Mouse (Mus musculus): ENCODE measurements around the gene Bcl2l1. TPM values are rescaled to one million over a fixed set of nuclear protein-coding genes. Genes with fewer than 3 reads are reported as not detected.

Bcl2l1 gene
- total and polyA plus RNA-seq, 3 experiments, result 21.3 to 80.3 (median 34.5) TPM

DNA sequence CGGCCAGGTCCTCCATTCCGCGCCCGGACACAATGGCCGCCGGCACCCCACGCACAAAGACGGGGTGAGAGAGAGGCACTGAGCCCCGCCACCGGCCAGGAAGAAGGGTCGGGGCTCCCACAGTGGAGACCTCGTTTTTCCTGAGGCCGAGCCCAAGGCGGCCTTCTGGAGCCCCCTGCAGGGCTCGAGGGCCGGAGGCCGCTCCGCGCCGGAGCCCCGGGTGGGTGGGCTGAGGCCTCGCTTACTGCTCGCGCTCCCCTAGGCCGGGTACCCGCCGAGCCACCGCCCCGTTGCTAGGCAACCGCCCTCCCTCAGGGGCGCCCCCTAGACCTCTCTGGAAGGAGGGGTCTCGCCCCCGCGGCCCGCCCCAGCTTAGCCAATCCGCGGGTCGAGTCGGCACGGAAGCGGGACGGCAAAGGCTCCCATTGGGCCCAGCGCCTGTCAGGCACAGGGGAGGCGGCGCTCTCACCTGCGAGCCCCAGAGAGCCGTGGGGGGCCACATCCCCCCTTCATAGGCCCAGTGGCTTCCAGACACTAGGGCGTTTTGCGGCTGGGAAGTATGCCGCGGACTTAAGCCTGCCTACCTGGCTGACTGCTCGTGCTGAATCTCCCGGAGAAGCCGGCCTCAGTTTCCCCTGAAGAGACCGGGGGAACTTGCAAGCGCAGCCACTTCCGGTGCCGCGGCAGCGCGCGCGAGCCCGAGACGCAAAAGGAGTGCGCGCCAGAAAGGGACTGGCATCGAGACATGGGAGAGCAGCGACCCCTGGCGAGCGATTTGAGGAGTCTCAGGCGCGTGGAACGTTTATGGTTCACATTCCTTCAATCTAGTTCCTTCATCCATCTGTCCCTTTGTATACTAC lies at the start of gene Bcl2l1 (continued):
- peak; percentile 73 for TF ChIP-seq SIN3A (IDR thresholded peaks at IDR 0.05; ENCODE audit: low read length)

- dilution Hi-C loops (cut with MboI; ENCODE audit: extremely low pct_ligation_motif_present, extremely low pct_unique_long_range_greater_than_20kb, low sequenced_read_pairs), result no loop called here
- no peak overlapping the region for H3K4me2 ChIP-seq (ENCODE audit: insufficient read depth, low read depth, poor library complexity, severe bottlenecking)
- DNase-seq (ENCODE audit: extremely low read depth), result peak; percentile 35
- no peak overlapping the region for H3K4me3 ChIP-seq (replicated peaks in 1 of 3; ENCODE audit: low read depth in 2 of 3, low read length in 2 of 3, poor library complexity in 1 of 3)
- H3K79me2 ChIP-seq (replicated peaks; ENCODE audit: control insufficient read depth, extremely low read depth, insufficient read depth, poor library complexity, severe bottlenecking), result no peaks in the 10 kb centered on the region
- H3K9me3 ChIP-seq (replicated peaks; ENCODE audit: low read length), result no peaks in the 10 kb centered on the region
- no peak overlapping the region for H3K27ac ChIP-seq (ENCODE audit: insufficient read depth, low read depth)
- H3K4me1 ChIP-seq (ENCODE audit: control insufficient read depth in 1 of 2, insufficient read depth in 2 of 2), result peaks cover 0 to 9% of the 10 kb centered on the region in 2 experiments; a peak in 2 of 4 replicates
- H3K9ac ChIP-seq (ENCODE audit: insufficient read depth, low read depth), result no peak overlapping the region
- in situ Hi-C loops (cut with MboI; ENCODE audit: low pct_ligation_motif_present, low pct_unique_long_range_greater_than_20kb, low sequenced_read_pairs), result no loop called here
- H3K36me3 ChIP-seq (replicated peaks in 1 of 2; ENCODE audit: control insufficient read depth in 1 of 2, insufficient read depth in 1 of 2, low read length in 1 of 2), result peaks cover 70 to 92% of the 10 kb centered on the region in 2 experiments
- no peaks in the 10 kb centered on the region for H3K27me3 ChIP-seq (replicated peaks)
- TF ChIP-seq JUND (conservative IDR thresholded peaks at IDR 0.05; ENCODE audit: low read depth, low read length), result no peak
Measured at GRCm38 (mm10) chr2:152880898-152881297, 49.4 kb upstream of the Bcl2l1 start.

DNA sequence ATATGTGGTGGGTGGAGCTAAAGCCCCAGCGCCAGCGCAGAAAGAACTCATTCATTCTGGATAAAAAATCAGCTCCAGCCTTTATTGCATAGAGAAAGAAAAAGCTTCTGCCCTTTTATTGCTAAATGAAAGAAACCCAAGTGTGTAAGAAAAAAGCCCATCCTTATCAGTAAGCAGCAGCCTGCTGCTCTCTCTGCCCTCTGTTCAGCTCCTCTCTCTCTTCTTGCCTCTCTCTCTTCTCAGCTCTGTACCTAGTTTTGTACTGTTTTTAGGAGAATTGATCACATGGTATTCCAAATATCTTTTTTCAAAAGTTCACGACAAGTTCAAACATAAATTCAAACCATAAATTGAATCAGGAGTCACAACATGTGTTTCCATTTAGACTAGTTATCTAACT lies 46.7 kb upstream of the Bcl2l1 start:
- H3K79me2 ChIP-seq (replicated peaks; ENCODE audit: control insufficient read depth, extremely low read depth, insufficient read depth, poor library complexity, severe bottlenecking), result no peaks in the 10 kb centered on the region
- H3K27ac ChIP-seq (ENCODE audit: insufficient read depth, low read depth), result no peak overlapping the region
- peaks cover 59 to 92% of the 10 kb centered on the region in 2 experiments for H3K36me3 ChIP-seq (replicated peaks in 1 of 2; ENCODE audit: control insufficient read depth in 1 of 2, insufficient read depth in 1 of 2, low read length in 1 of 2)
- peaks cover 0 to 9% of the 10 kb centered on the region in 2 experiments; a peak in 2 of 4 replicates for H3K4me1 ChIP-seq (ENCODE audit: control insufficient read depth in 1 of 2, insufficient read depth in 2 of 2)
- dilution Hi-C loops (cut with MboI; ENCODE audit: extremely low pct_ligation_motif_present, extremely low pct_unique_long_range_greater_than_20kb, low sequenced_read_pairs) (no loop called here), in situ Hi-C loops (cut with MboI; ENCODE audit: low pct_ligation_motif_present, low pct_unique_long_range_greater_than_20kb, low sequenced_read_pairs) (no loop called here)
- no peak overlapping the region for H3K9ac ChIP-seq (ENCODE audit: insufficient read depth, low read depth)
- H3K4me2 ChIP-seq (ENCODE audit: insufficient read depth, low read depth, poor library complexity, severe bottlenecking), result no peak overlapping the region
- H3K9me3 ChIP-seq (replicated peaks; ENCODE audit: low read length), result no peaks in the 10 kb centered on the region
- no peaks in the 10 kb centered on the region for H3K27me3 ChIP-seq (replicated peaks)
- DNase-seq (ENCODE audit: extremely low read depth), result no peak
- TF ChIP-seq BHLHE40 (IDR thresholded peaks at IDR 0.05; ENCODE audit: low read depth, low read length) (no peak), ZKSCAN1 (IDR thresholded peaks at IDR 0.05; ENCODE audit: borderline replicate concordance, low read depth, low read length) (no peak), IRF4 (IDR thresholded peaks at IDR 0.05; ENCODE audit: low read depth, low read length) (no peak), POLR2A (IDR thresholded peaks at IDR 0.05; ENCODE audit: low read depth, low read length) (no peak), KAT2A (IDR thresholded peaks at IDR 0.05; ENCODE audit: insufficient replicate concordance, low read length) (no peak), JUN (IDR thresholded peaks at IDR 0.05; ENCODE audit: insufficient read depth, low read depth, low read length) (no peak), SMC3 (IDR thresholded peaks at IDR 0.05; ENCODE audit: low read depth, low read length) (no peak), MYC (IDR thresholded peaks at IDR 0.05; ENCODE audit: low read depth, low read length) (no peak), RCOR1 (conservative IDR thresholded peaks at IDR 0.05; ENCODE audit: low read depth, low read length) (no peak), GABPA (IDR thresholded peaks at IDR 0.05; ENCODE audit: insufficient replicate concordance, low read depth, low read length) (no peak), RAD21 (IDR thresholded peaks at IDR 0.05; ENCODE audit: low read depth, low read length) (no peak), E2F4 (IDR thresholded peaks at IDR 0.05; ENCODE audit: insufficient replicate concordance, low read depth, low read length) (no peak), MAFK (IDR thresholded peaks at IDR 0.05; ENCODE audit: insufficient replicate concordance, low read length) (no peak), ZC3H11A (IDR thresholded peaks at IDR 0.05; ENCODE audit: low read depth, low read length) (no peak), JUND (conservative IDR thresholded peaks at IDR 0.05; ENCODE audit: low read depth, low read length) (no peak), USF2 (conservative IDR thresholded peaks at IDR 0.05; ENCODE audit: low read depth, low read length) (no peak), HCFC1 (IDR thresholded peaks at IDR 0.05; ENCODE audit: low read depth, low read length) (no peak), CHD1 (IDR thresholded peaks at IDR 0.05; ENCODE audit: low read depth, low read length) (no peak), MEF2A (IDR thresholded peaks at IDR 0.05; ENCODE audit: borderline replicate concordance, low read depth, low read length) (no peak)
- no peak overlapping the region for H3K4me3 ChIP-seq (replicated peaks in 1 of 3; ENCODE audit: low read depth in 2 of 3, low read length in 2 of 3, poor library complexity in 1 of 3)

All from CH12.LX (cell line).